Mouse (Mus musculus): Measurements from ENCODE around the gene Foxa3. TPM values are rescaled to one million over a fixed set of nuclear protein-coding genes. Genes with fewer than 3 reads are reported as not detected.
A peak's percentile ranks its signal among the peaks of the same experiment; 100 is the strongest.

Gene Foxa3
- polyA plus RNA-seq, 1 experiment from 2014 or later, result not detected

DNA sequence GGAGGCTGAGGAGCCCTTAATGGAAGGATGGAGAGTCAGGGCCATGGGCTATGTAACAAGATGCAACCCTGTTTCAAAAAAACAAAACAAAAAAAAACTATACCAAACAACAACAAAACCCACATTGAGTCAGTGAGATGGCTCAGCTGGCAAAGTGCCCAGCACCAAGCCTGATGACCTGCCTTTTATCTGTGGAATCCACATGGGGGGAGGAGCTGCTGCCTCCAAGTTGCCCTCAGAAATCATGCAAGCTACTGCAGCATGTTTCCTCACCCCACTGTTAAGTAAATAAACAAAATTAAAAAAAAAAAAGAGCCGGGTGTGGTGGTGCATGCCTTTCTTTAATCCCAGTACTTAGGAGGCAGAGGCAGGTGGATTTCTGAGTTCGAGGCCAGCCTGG lies 36.8 kb downstream of the Foxa3 start:
- no peak for ATAC-seq

DNA sequence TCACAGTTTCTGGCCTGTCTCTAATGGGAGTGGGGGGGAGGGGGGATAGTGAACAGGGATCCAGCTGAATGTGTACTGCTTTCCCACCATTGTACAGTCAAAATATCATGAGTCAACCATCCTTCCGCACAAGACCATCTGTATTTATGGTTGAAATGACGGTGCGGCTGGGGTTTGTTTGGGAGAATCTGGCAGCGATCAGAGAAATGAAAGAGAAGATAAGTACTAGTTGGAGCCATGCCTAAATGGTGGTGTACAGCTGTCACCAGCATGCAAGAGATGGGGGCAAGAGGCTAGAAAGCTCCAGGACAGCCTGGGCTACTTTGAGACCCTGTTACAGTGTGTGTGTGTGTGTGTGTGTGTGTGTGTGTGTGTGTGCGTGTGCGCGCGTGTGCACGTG lies 45.0 kb downstream of the Foxa3 start:
- Histone ChIP-seq H3K4me1 (ENCODE audit: control insufficient read depth, insufficient read depth, low read length) (no peaks in the 10 kb centered on the region), H3K27me3 (ENCODE audit: control insufficient read depth, insufficient read depth, low read depth, low read length) (no peaks in the 10 kb centered on the region), H3K4me2 (ENCODE audit: low read length) (no peak overlapping the region), H3K36me3 (ENCODE audit: control insufficient read depth, insufficient read depth, low read length) (no peaks in the 10 kb centered on the region), H3K9me3 (replicated peaks; ENCODE audit: control insufficient read depth, low read length, poor library complexity, severe bottlenecking) (no peaks in the 10 kb centered on the region), H3K27ac (ENCODE audit: low read length) (no peak overlapping the region), H3K4me3 (ENCODE audit: low read depth, low read length) (no peak overlapping the region), H3K9ac (ENCODE audit: low read depth, low read length) (no peak overlapping the region)
- WGBS, result 89% methylated on average over 9 of the region's 9 CpGs
- no peak for ATAC-seq

More for the DNA sequence above, 36.8 kb downstream of the Foxa3 start:
- Histone ChIP-seq H3K4me1 (ENCODE audit: control insufficient read depth, insufficient read depth, low read length) (no peaks in the 10 kb centered on the region), H3K4me3 (ENCODE audit: low read depth, low read length) (no peak overlapping the region), H3K9ac (ENCODE audit: low read depth, low read length) (no peak overlapping the region), H3K4me2 (ENCODE audit: low read length) (no peak overlapping the region), H3K27me3 (ENCODE audit: control insufficient read depth, insufficient read depth, low read depth, low read length) (no peaks in the 10 kb centered on the region), H3K27ac (ENCODE audit: low read length) (no peak overlapping the region), H3K9me3 (replicated peaks; ENCODE audit: control insufficient read depth, low read length, poor library complexity, severe bottlenecking) (no peaks in the 10 kb centered on the region), H3K36me3 (ENCODE audit: control insufficient read depth, insufficient read depth, low read length) (no peaks in the 10 kb centered on the region)
- 100% methylated on average over 2 of the region's 2 CpGs for WGBS

DNA sequence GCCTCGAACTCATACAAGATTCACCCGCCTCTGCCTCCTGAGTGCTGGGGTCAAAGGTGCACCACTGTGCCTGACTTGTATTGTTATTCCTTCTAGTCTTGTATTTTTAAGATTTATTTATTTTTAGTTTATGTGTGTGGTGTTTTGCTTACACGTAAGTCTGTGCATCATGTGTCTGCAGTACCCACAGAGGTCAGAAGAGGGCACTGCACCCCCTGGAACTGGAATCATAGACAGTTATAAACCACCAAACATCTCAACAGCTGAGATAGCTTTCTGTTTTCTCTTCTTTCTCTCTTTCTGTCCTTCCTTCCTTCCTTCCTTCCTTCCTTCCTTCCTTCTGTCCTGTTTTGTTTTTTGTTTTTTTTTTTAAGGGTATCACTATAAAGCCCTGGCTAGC lies 52.4 kb downstream of the Foxa3 start:
- no peak for ATAC-seq

DNA sequence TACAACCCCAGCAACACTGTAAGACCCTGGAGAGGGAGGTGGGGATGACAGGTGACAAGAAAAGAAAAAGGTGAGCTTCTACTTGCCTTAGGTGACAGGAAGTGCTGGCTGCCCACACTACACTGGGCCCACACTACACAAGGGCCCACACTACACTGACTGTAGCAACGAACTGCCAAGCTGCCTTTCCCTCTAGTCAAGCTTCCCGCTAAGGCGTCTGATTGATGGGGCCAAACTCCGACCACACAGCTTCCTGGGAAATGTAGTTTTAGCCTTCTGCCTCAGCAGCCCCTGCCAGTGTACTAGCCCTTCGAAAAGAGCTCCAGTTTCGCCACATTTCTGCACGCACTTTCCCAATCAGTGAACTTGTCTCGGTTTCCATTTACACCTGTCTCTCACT lies 55.7 kb downstream of the Foxa3 start:
- ATAC-seq, result peak; percentile 30
- H3K27me3 ChIP-seq (ENCODE audit: control insufficient read depth, insufficient read depth, low read depth, low read length), result no peaks in the 10 kb centered on the region
- no peak overlapping the region for H3K4me3 ChIP-seq (ENCODE audit: low read depth, low read length)
- H3K4me2 ChIP-seq (ENCODE audit: low read length), result no peak overlapping the region
- H3K36me3 ChIP-seq (ENCODE audit: control insufficient read depth, insufficient read depth, low read length), result no peaks in the 10 kb centered on the region
- peaks cover 7% of the 10 kb centered on the region for H3K4me1 ChIP-seq (ENCODE audit: control insufficient read depth, insufficient read depth, low read length)
- H3K27ac ChIP-seq (ENCODE audit: low read length), result no peak overlapping the region
- H3K9ac ChIP-seq (ENCODE audit: low read depth, low read length), result no peak overlapping the region
- H3K9me3 ChIP-seq (replicated peaks; ENCODE audit: control insufficient read depth, low read length, poor library complexity, severe bottlenecking), result no peaks in the 10 kb centered on the region
- 15% methylated on average over 8 of the region's 8 CpGs for WGBS

More for the DNA sequence above, 52.4 kb downstream of the Foxa3 start:
- H3K36me3 ChIP-seq (ENCODE audit: control insufficient read depth, insufficient read depth, low read length), result no peaks in the 10 kb centered on the region
- 87% methylated on average over 3 of the region's 3 CpGs for WGBS
- H3K27me3 ChIP-seq (ENCODE audit: control insufficient read depth, insufficient read depth, low read depth, low read length), result no peaks in the 10 kb centered on the region
- no peaks in the 10 kb centered on the region; the same call in 1 of the 2 replicates for H3K4me1 ChIP-seq (ENCODE audit: control insufficient read depth, insufficient read depth, low read length)
- H3K4me3 ChIP-seq (ENCODE audit: low read depth, low read length), result no peak overlapping the region
- no peak overlapping the region for H3K27ac ChIP-seq (ENCODE audit: low read length)
- no peak overlapping the region for H3K4me2 ChIP-seq (ENCODE audit: low read length)
- H3K9me3 ChIP-seq (replicated peaks; ENCODE audit: control insufficient read depth, low read length, poor library complexity, severe bottlenecking), result no peaks in the 10 kb centered on the region
- no peak overlapping the region for H3K9ac ChIP-seq (ENCODE audit: low read depth, low read length)

DNA sequence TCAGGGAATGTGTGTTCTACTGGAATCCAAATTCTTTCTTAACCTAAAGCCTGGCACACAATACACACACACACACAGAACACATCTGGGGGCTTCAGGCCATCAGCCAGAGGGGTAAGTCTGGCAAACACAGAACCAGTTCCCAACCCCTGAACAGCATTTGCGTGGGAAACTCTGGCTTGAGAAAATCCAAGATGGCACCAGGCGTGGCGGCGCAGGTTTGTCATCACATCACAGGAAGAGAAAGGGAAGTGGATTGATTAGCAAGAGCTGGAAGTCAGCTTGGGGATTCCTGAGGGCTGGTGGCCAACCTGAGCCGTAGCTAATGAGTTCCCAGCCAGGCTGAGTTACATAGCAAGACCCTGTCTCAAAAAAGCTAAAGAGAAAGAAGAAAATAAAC lies 58.0 kb downstream of the Foxa3 start:
- Histone ChIP-seq H3K27me3 (ENCODE audit: control insufficient read depth, insufficient read depth, low read depth, low read length) (no peaks in the 10 kb centered on the region), H3K36me3 (ENCODE audit: control insufficient read depth, insufficient read depth, low read length) (no peaks in the 10 kb centered on the region), H3K9me3 (replicated peaks; ENCODE audit: control insufficient read depth, low read length, poor library complexity, severe bottlenecking) (no peaks in the 10 kb centered on the region), H3K4me2 (ENCODE audit: low read length) (no peak overlapping the region), H3K27ac (ENCODE audit: low read length) (no peak overlapping the region), H3K9ac (ENCODE audit: low read depth, low read length) (no peak overlapping the region), H3K4me1 (ENCODE audit: control insufficient read depth, insufficient read depth, low read length) (peaks cover 20% of the 10 kb centered on the region), H3K4me3 (ENCODE audit: low read depth, low read length) (no peak overlapping the region)
- WGBS, result 88% methylated on average over 5 of the region's 5 CpGs
- no peak for ATAC-seq

DNA sequence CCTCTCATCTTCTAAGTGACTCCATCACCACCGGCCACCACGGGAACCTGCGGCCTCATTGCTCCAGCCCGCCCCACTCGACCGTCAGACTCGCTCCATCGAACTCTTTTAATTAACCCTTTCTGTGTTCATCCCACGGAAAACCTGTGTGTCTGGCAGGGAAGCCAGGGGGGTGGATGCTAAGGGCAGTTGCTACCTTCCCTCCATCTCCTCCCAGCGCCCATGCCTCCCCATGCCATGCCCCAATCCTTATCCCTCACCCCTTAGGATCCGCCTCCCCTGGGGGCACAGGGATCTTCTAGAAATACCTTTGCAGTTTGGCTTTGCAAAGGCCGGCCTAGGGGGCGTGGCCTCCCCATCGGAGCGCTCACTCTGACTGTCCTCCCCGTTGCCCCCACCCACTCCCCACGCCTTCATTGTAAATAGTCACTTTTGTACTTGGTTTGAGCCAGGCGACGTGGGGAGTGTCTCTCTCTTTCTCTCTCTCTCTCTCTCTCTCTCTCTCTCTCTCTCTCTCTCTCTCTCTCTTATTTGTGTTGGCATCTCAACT lies 60.0 kb downstream of the Foxa3 start:
- Histone ChIP-seq H3K9ac (ENCODE audit: low read depth, low read length) (no peak overlapping the region), H3K9me3 (replicated peaks; ENCODE audit: control insufficient read depth, low read length, poor library complexity, severe bottlenecking) (no peaks in the 10 kb centered on the region), H3K27ac (ENCODE audit: low read length) (no peak overlapping the region), H3K4me2 (ENCODE audit: low read length) (peak overlapping the region; percentile 44; the same call in 1 of the 2 replicates), H3K36me3 (ENCODE audit: control insufficient read depth, insufficient read depth, low read length) (peaks cover 3% of the 10 kb centered on the region; the same call in 1 of the 2 replicates), H3K27me3 (ENCODE audit: control insufficient read depth, insufficient read depth, low read depth, low read length) (no peaks in the 10 kb centered on the region), H3K4me1 (ENCODE audit: control insufficient read depth, insufficient read depth, low read length) (peaks cover 23% of the 10 kb centered on the region), H3K4me3 (ENCODE audit: low read depth, low read length) (no peak overlapping the region)
- WGBS, result 3% methylated on average over 19 of the region's 19 CpGs
- no peak for ATAC-seq

Other genes with a start within 250 kb of the Foxa3 start
- not detected in 2 replicates for gene Psg19, start 225.0 kb downstream of the Foxa3 start, polyA plus RNA-seq (2015; fragmentation: Nextera tagmentation; extraction: Ambion mirVana)
- 0.09 TPM in 1 of 2 replicates, not detected in the other for gene Psg17, start 201.9 kb downstream of the Foxa3 start, polyA plus RNA-seq (2015; fragmentation: Nextera tagmentation; extraction: Ambion mirVana)
- 0.45 and 0.69 TPM in 2 replicates for gene Mill2, start 183.6 kb downstream of the Foxa3 start, polyA plus RNA-seq (2015; fragmentation: Nextera tagmentation; extraction: Ambion mirVana)
- gene Pglyrp1, start 152.2 kb downstream of the Foxa3 start, polyA plus RNA-seq (2015; fragmentation: Nextera tagmentation; extraction: Ambion mirVana), result 25.4 and 29.9 TPM in 2 replicates
- gene Ccdc61, start 113.1 kb downstream of the Foxa3 start, polyA plus RNA-seq (2015; fragmentation: Nextera tagmentation; extraction: Ambion mirVana), result 24.7 and 31.2 TPM in 2 replicates
- gene Nova2, start 97.7 kb downstream of the Foxa3 start, polyA plus RNA-seq (2015; fragmentation: Nextera tagmentation; extraction: Ambion mirVana), result 11.9 and 14.3 TPM in 2 replicates
- gene Nanos2, start 36.1 kb downstream of the Foxa3 start, polyA plus RNA-seq (2015; fragmentation: Nextera tagmentation; extraction: Ambion mirVana), result 0.52 and 0.79 TPM in 2 replicates
- 3.9 and 5.1 TPM in 2 replicates for gene Mypop, start 32.3 kb downstream of the Foxa3 start, polyA plus RNA-seq (2015; fragmentation: Nextera tagmentation; extraction: Ambion mirVana)
- gene Irf2bp1, start 19.5 kb downstream of the Foxa3 start, polyA plus RNA-seq (2015; fragmentation: Nextera tagmentation; extraction: Ambion mirVana), result 26.0 and 26.7 TPM in 2 replicates
- 25.6 and 28.7 TPM in 2 replicates for gene Sympk, start 839 bp upstream of the Foxa3 start, polyA plus RNA-seq (2015; fragmentation: Nextera tagmentation; extraction: Ambion mirVana)
- gene Rsph6a, start 31.2 kb upstream of the Foxa3 start, polyA plus RNA-seq (2015; fragmentation: Nextera tagmentation; extraction: Ambion mirVana), result 0.14 and 0.28 TPM in 2 replicates
- 28.4 and 28.7 TPM in 2 replicates for gene Dmwd, start 52.7 kb upstream of the Foxa3 start, polyA plus RNA-seq (2015; fragmentation: Nextera tagmentation; extraction: Ambion mirVana)
- gene Dmpk, start 60.3 kb upstream of the Foxa3 start, polyA plus RNA-seq (2015; fragmentation: Nextera tagmentation; extraction: Ambion mirVana), result 6.9 and 8.1 TPM in 2 replicates
- gene Six5, start 71.1 kb upstream of the Foxa3 start, polyA plus RNA-seq (2015; fragmentation: Nextera tagmentation; extraction: Ambion mirVana), result 1.5 and 1.6 TPM in 2 replicates
- gene Gm4969, start 94.8 kb upstream of the Foxa3 start, polyA plus RNA-seq (2015; fragmentation: Nextera tagmentation; extraction: Ambion mirVana), result 8.2 and 9.5 TPM in 2 replicates
- 18.2 and 21.1 TPM in 2 replicates for gene Fbxo46, start 96.3 kb upstream of the Foxa3 start, polyA plus RNA-seq (2015; fragmentation: Nextera tagmentation; extraction: Ambion mirVana)
- gene Qpctl, start 125.8 kb upstream of the Foxa3 start, polyA plus RNA-seq (2015; fragmentation: Nextera tagmentation; extraction: Ambion mirVana), result 24.9 and 28.8 TPM in 2 replicates
- gene Snrpd2, start 126.2 kb upstream of the Foxa3 start, polyA plus RNA-seq (2015; fragmentation: Nextera tagmentation; extraction: Ambion mirVana), result 105 TPM in 2 replicates
- 4.0 and 4.8 TPM in 2 replicates for gene Gipr, start 142.6 kb upstream of the Foxa3 start, polyA plus RNA-seq (2015; fragmentation: Nextera tagmentation; extraction: Ambion mirVana)
- 10.6 TPM in 2 replicates for gene Eml2, start 152.9 kb upstream of the Foxa3 start, polyA plus RNA-seq (2015; fragmentation: Nextera tagmentation; extraction: Ambion mirVana)
- 3.4 and 4.5 TPM in 2 replicates for gene Gpr4, start 189.0 kb upstream of the Foxa3 start, polyA plus RNA-seq (2015; fragmentation: Nextera tagmentation; extraction: Ambion mirVana)
- gene Opa3, start 204.8 kb upstream of the Foxa3 start, polyA plus RNA-seq (2015; fragmentation: Nextera tagmentation; extraction: Ambion mirVana), result 33.8 and 36.5 TPM in 2 replicates
- 35.5 and 40.9 TPM in 2 replicates for gene Vasp, start 248.3 kb upstream of the Foxa3 start, polyA plus RNA-seq (2015; fragmentation: Nextera tagmentation; extraction: Ambion mirVana)